Mouse (Mus musculus) heart, adult 9 months (tissue): ENCODE results near the gene Dkkl1.
A peak's percentile ranks its signal among the peaks of the same experiment; 100 is the strongest.
"Not testable (repeated sequence)": the region's sequence is repeated elsewhere in the genome, so short reads cannot be mapped to it uniquely, and the experiment has no call there.

ENCODE experiments used
- DNase-seq, 2 experiments: peaks; one replicate each; pipeline ENCODE4 v3.0.0; 2022; ENCODE audit warnings: low spot score in 2 of 2

The Dkkl1 gene

DNA sequence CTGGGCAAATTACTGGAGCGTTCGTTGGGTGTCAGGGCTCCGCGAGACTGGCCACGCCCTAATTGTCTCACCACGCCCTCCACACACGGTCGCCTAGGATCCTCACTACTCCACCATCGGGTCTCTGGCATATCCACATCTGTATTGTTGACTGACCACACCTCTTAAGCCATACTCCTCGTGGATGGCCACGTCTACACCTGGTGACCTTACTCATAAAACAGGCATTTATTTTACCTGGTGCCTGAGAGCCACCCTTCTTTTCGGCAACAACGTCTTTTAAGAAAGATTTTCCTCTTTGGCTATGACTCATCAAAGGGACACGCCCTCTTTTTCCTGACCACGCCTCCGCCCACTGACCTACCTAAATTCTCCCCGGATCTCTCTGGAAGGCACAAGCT is at the start of gene Dkkl1:
TSS of gene Dkkl1 (minus strand) at position 297 of the 401 bp plus-strand sequence.
- no peak for DNase-seq

- DNase-seq = no peak
Measured at GRCm38 (mm10) chr7:45259281-45259680, 47.3 kb upstream of the Dkkl1 start.

- DNase-seq = no peak
Measured at GRCm38 (mm10) chr7:45257063-45257840, 45.3 kb upstream of the Dkkl1 start.

DNA sequence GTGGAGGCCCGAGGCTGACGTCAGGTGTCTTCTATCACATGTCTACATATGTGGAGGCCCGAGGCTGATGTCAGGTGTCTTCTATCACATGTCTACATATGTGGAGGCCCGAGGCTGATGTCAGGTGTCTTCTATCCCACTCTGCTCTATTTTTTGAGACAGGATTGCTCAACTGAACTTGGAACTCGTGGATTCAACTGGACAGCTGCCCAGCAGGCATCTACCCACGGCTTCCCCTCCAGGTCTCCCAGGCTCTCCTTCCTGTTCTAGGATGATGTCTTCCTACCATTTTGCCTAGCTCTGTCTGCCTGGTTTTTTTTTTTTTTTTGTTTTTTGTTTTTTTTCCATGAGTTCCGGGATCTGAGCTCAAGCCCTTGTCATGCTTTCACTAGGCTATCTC is 43.9 kb upstream of the Dkkl1 start:
- not testable (repeated sequence) for DNase-seq

GRCm38 (mm10) chr7:45253806-45254205 is 41.9 kb upstream of the Dkkl1 start:
- DNase-seq = no peak

DNA sequence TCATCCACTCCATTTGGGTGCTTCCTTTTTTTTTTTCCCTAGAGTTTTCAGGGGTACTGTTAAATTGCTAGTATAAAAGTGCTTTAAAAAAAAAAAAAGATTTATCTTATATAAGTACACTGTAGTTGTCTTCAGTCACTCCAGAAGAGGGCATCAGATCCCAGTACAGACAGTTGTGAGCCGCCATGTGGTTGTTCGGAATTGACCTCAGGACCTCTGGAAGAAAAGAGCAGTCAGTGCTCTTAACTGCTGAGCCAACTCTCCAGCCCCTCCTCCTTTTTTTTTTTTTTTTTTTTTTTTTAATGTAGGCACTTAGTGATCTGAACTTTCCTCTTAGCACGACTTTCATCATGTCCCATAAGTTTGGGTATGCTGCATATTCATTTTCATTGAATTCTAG is 35.7 kb upstream of the Dkkl1 start:
- DNase-seq = no peak

- DNase-seq = no peak
Measured at GRCm38 (mm10) chr7:45241389-45241749, 29.4 kb upstream of the Dkkl1 start.

GRCm38 (mm10) chr7:45240633-45241388 is 28.9 kb upstream of the Dkkl1 start, which contains the start of gene Slc6a16:
Gene Slc6a16 (plus strand): TSS chr7:45241085.
- no peak for DNase-seq

GRCm38 (mm10) chr7:45240109-45240508 is 28.2 kb upstream of the Dkkl1 start:
- no peak for DNase-seq

DNA sequence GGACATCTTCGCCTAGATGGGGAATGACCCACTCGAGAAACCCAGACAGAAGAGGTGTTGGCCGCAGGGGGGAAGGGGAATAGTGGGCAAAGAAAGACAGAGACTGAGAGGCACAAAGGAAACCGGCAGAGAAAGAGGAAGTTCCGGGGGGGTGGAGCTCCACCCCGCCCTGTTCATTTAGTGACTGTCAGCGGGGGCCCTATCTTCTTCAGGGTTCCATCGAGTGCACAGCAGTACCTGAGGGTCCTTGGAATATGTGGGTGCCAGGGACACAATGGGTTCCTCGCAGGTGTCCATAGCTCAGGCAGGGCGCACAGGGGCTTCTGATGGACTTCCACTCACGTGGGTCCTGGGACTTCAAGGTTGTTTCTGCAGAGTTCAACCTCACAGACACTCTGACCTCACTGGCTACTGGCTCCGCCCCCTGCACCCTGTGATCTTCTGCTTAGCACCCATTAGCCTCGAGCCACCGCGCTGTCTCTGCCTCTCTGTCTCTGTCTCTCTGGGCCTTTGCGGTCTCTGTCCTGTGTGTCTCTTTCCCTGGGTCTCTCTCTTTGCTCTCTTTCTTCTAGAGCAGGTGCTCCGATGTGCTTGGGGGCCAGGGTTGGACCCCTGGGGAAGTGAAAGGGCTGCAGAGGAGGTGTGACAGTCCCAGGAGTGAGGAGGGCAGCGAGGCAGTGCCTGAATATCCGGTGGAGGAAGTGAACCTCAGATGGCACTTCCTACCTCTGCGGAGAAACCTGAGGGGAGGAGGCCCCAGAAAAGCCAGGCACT is 27.0 kb upstream of the Dkkl1 start, which contains the start of gene Cd37:
TSS of gene Cd37 (minus strand) at position 393 of the 774 bp plus-strand sequence.
- DNase-seq = no peak

GRCm38 (mm10) chr7:45237747-45238699 is 26.1 kb upstream of the Dkkl1 start:
- no peak for DNase-seq

DNA sequence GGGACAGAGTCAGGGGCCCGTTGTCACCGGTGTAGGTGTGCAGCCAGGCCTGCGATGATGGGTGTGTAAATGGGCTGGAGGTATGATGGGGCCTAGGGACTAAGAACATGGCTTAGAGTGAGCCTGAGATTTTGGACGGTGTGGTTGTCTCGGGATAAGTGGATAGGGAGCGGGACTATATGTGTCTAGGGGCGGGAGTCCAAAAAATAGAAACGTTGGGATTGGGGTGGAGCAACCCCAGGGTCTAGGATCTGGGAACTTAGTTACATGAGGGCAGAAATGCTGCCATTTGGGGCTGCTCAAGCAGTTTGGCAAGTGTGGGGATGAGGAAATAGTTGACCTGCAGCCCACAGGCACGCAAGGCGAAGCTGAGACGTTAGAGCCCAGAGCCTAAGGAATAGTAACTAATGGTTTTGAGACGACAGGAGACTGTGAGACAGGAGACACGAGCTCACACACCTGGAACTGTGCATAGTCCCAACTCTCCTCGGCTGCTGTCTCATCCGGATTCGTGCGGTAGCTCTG is 23.8 kb upstream of the Dkkl1 start:
- DNase-seq = no peak

DNA sequence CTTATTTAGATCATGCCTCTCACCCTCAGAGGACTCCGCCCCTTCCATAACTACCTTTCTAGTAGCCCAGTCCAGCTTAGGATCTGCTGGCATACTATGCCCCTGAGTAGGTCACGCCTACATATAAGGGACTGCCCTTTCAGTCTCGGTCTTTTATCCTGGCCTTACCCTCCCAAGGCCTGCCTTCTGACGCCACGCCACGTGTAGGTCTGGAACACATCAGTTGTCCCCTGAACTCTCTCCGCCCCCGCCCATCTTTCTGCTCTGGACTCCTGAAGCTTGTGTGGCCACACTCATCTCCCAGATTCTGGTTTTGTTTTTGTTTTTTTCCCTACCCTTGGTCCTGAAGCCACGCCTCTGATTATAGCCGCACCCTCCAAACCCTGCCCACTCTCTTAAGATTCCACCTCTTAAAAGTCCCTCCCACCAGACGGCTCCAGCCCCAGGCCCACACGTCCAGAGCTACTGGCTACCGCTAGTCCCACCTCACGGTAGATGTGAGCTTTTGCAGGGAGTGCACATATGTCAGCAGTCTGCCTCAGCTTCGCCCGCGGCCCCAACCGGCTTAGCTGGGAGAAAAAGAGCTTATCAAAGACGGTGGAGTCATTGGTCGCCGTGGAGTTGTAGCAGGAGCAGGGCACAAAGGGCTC is 23.1 kb upstream of the Dkkl1 start:
- peak; percentile 62 to 63 for DNase-seq

- DNase-seq = no peak
Measured at GRCm38 (mm10) chr7:45234333-45234841, 22.4 kb upstream of the Dkkl1 start.

DNA sequence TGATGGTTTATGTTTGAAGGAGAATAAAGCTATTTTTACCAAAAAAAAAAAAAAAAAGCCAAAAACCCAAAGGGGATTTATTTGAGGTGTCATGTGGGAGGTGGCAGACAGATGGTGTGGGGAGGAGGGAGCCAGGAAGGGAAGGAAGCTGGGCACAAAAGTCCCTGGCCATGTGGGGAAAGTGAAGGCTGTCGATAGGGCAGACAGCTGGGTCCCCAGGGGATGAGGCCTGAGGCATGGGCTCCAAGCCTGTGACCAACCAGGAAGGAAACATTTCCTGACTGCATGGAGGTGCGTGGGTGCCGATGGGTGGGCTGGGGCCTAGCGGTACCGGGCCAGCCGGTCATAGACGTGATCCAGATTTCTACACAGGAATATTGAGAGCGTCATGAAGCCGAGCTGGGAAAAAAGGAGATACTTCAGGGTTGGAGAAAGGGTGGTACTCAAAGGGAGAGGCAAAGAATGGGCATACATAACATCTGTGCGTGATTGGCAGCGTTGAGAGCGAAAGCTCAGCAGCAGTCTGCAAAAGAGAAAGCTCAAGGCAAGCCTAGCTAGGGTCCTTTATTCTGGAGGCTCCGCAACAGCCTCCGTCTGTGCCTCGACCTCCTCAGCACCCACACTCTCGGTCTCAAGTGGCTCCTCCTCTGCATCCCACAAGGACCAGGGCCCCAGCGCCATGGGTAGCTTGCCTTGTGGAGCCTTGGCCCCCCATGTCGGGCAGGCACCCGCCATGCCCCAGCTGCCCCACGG is 21.8 kb upstream of the Dkkl1 start:
- no peak for DNase-seq

GRCm38 (mm10) chr7:45232716-45233465 is 20.9 kb upstream of the Dkkl1 start:
- no peak for DNase-seq

DNA sequence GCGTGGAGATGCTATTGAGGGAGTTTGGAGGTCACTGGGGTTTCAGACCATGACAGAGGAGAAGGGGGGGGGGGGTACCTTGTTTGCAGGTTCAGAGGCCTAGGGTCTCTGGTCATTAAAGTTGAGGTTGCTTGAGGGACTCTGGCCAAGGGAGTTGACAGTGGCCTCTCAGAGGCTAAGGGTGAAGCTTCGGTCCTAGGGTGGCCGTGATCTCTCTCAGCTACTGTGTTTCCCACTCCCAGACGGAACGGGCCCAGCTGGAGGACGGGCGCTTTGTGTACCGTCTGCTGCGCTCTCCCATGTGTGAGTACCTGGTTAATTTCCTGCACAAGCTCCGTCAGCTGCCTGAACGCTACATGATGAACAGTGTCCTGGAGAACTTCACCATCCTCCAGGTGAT is 20.0 kb upstream of the Dkkl1 start:
- no peak for DNase-seq

GRCm38 (mm10) chr7:45231192-45231591 is 19.2 kb upstream of the Dkkl1 start:
- DNase-seq = no peak
